Mouse (Mus musculus): ENCODE measurements around the gene Cep164. TPM values are rescaled to one million over a fixed set of nuclear protein-coding genes. Genes with fewer than 3 reads are reported as not detected.

The Cep164 gene
- 24.4 and 34.7 TPM in 2 replicates for polyA plus RNA-seq (2012; rRNA removed)

GRCm38 (mm10) chr9:45828291-45828963 is at the start of gene Cep164:
Gene Cep164, minus strand, starts transcription at chr9:45828691.

GRCm38 (mm10) chr9:45838434-45839138 is 10.1 kb upstream of the Cep164 start, which contains the start of gene Bace1:
Gene Bace1, plus strand, starts transcription at chr9:45838580.

Other genes with a start within 250 kb of the Cep164 start
- 50.4 and 52.0 TPM in 2 replicates for gene Bace1, start 9.9 kb upstream of the Cep164 start, polyA plus RNA-seq (2012; rRNA removed)
- 41.8 and 51.6 TPM in 2 replicates for gene Pcsk7, start 77.8 kb upstream of the Cep164 start, polyA plus RNA-seq (2012; rRNA removed)
- gene Rnf214, start 78.2 kb upstream of the Cep164 start, polyA plus RNA-seq (2012; rRNA removed) = 13.9 and 20.5 TPM in 2 replicates
- gene Tagln, start 107.4 kb upstream of the Cep164 start, polyA plus RNA-seq (2012; rRNA removed) = 1,066 and 1,151 TPM in 2 replicates
- 351 and 658 TPM in 2 replicates for gene Sidt2, start 126.6 kb upstream of the Cep164 start, polyA plus RNA-seq (2012; rRNA removed)
- gene Pafah1b2, start 184.0 kb upstream of the Cep164 start, polyA plus RNA-seq (2012; rRNA removed) = 25.8 and 78.4 TPM in 2 replicates
- gene Sik3, start 184.1 kb upstream of the Cep164 start, polyA plus RNA-seq (2012; rRNA removed) = 19.1 and 27.3 TPM in 2 replicates